Comparison of ENCODE assay signal across 30 mouse cellular contexts in the genomic region with DNA sequence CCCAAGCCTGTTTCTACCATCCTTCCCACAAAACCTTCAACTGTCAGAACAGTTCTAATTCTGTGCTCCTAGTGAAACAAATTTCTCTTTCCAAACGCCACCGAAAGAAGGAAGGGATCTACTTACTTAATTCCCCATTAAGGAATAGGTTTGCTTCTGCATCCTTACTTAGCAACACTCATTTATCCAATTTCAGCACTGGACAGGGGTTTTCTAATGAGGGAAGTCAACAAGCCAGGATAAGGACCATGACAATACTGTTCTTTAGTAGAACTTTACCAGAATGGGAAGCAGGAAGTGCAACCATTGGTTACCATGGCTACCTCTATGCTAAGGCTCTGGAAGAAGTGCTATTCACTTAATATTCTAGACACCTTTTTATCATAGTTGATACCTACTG.
DNase-seq lines count a peak whose midpoint lies in the region; ATAC-seq and TF ChIP-seq lines count a peak whose summit lies in the region.
"Had no signal": no experiment of that assay in that cellular context is flagged by ENCODE, and none has a peak within 500 bp of the region (broad histone marks: within the 10 kb centered on the region; RNA-seq: fewer than 3 reads in every experiment).

No protein-coding gene starts in this region.

- H3K27ac ChIP-seq in lung, embryonic 14.5 days (ENCODE audit: low read depth): no peak overlapping the region
- H3K27ac ChIP-seq: embryonic facial prominence, embryonic 13.5 days; heart, embryonic 10.5 days; heart, embryonic 15.5 days; hindbrain, embryonic 12.5 days; limb, embryonic 12.5 days; neural tube, embryonic 15.5 days; stomach, postnatal 0 days had no signal

- H3K9ac ChIP-seq in lung, embryonic 14.5 days: no peak overlapping the region
- H3K9ac ChIP-seq: embryonic facial prominence, embryonic 13.5 days; heart, embryonic 15.5 days; hindbrain, embryonic 12.5 days; limb, embryonic 12.5 days; neural tube, embryonic 15.5 days had no signal

- WGBS in lung, embryonic 14.5 days: 81% methylated on average over 2 of the region's 2 CpGs

- no peaks in the 10 kb centered on the region for H3K9me3 ChIP-seq in lung, embryonic 14.5 days (ENCODE audit: low read depth, low read length)
- H3K9me3 ChIP-seq: embryonic facial prominence, embryonic 13.5 days; heart, embryonic 10.5 days; heart, embryonic 15.5 days; hindbrain, embryonic 12.5 days; limb, embryonic 12.5 days; neural tube, embryonic 15.5 days had no signal

- TF ChIP-seq CTCF in lung, embryonic 14.5 days (IDR thresholded peaks at IDR 0.05; ENCODE audit: low read depth): no peak

- DNase-seq in embryo, embryonic 11 days: peak; percentile 19
- no peak for DNase-seq in embryo, embryonic 10 days (ENCODE audit: low spot score)
- DNase-seq in lung, embryonic 14.5 days: peak; percentile 61
- no peak for DNase-seq in lung, postnatal 25 days (ENCODE audit: low spot score)
- peak; percentile 46 for DNase-seq in NIH3T3 (ENCODE audit: low read depth)
- peak; percentile 8 for DNase-seq in forelimb bud, embryonic 11.5 days (ENCODE audit: low read depth, low spot score)
- DNase-seq in ovary, postnatal 10 days (ENCODE audit: low spot score): no peak
- DNase-seq: adrenal gland, postnatal 14 days; cerebellum, adult 11 months; cerebellum, adult 9-10 months; gastrocnemius, postnatal 14 days; heart, postnatal 36 days; kidney, adult 9 months; kidney, postnatal 14 days; lung, postnatal 10 days; midbrain, embryonic 14.5 days; right cerebral cortex, adult 18-20 months; right cerebral cortex, postnatal 4 days; thymus, postnatal 4 days had no signal

- H3K36me3 ChIP-seq in lung, embryonic 14.5 days (ENCODE audit: insufficient read depth): no peaks in the 10 kb centered on the region
- H3K36me3 ChIP-seq: embryonic facial prominence, embryonic 13.5 days; heart, embryonic 10.5 days; heart, embryonic 15.5 days; hindbrain, embryonic 12.5 days; limb, embryonic 12.5 days; neural tube, embryonic 15.5 days had no signal

- no peak for ATAC-seq in lung, embryonic 14.5 days (ENCODE audit: insufficient read depth)
- ATAC-seq: forebrain, embryonic 16.5 days; intestine, embryonic 16.5 days had no signal

- no peaks in the 10 kb centered on the region for H3K27me3 ChIP-seq in lung, embryonic 14.5 days (ENCODE audit: insufficient read depth, low read length)
- H3K27me3 ChIP-seq: embryonic facial prominence, embryonic 13.5 days; heart, embryonic 15.5 days; hindbrain, embryonic 12.5 days; limb, embryonic 12.5 days; neural tube, embryonic 15.5 days had no signal

- H3K4me3 ChIP-seq in lung, embryonic 14.5 days (ENCODE audit: low read depth, low read length): no peak overlapping the region
- H3K4me3 ChIP-seq: embryonic facial prominence, embryonic 13.5 days; erythroblast, embryonic 14.5 days; heart, embryonic 10.5 days; heart, embryonic 15.5 days; hindbrain, embryonic 12.5 days; limb, embryonic 12.5 days; neural tube, embryonic 15.5 days had no signal

- H3K4me1 ChIP-seq in lung, embryonic 14.5 days (ENCODE audit: insufficient read depth): no peaks in the 10 kb centered on the region
- H3K4me1 ChIP-seq: embryonic facial prominence, embryonic 13.5 days; heart, embryonic 10.5 days; heart, embryonic 15.5 days; hindbrain, embryonic 12.5 days; limb, embryonic 12.5 days; neural tube, embryonic 15.5 days had no signal

- H3K4me2 ChIP-seq in lung, embryonic 14.5 days: no peak overlapping the region
- H3K4me2 ChIP-seq: embryonic facial prominence, embryonic 13.5 days; heart, embryonic 15.5 days; hindbrain, embryonic 12.5 days; limb, embryonic 12.5 days; liver, embryonic 11.5 days; neural tube, embryonic 15.5 days had no signal

Comparison
In these comparisons a context has a peak if more than half of its experiments do, and no peak if none do; other contexts are left out.
1. DNase-seq: peak in embryo, embryonic 11 days (single experiment), lung, embryonic 14.5 days (single experiment), NIH3T3 (single experiment) and forelimb bud, embryonic 11.5 days (single experiment); none in embryo, embryonic 10 days (single experiment), lung, postnatal 25 days (single experiment) and ovary, postnatal 10 days (single experiment).